Mouse (Mus musculus): ENCODE measurements around the gene Dcaf4. TPM values are rescaled to one million over a fixed set of nuclear protein-coding genes. Genes with fewer than 3 reads are reported as not detected.

The Dcaf4 gene
- polyA plus RNA-seq, 1 experiment from 2014 or later: 48.1 TPM

GRCm38 (mm10) chr12:83580283-83580682, 60.0 kb downstream of the Dcaf4 start:
- H3K4me2 ChIP-seq (replicated peaks): no peak overlapping the region
- H3K4me1 ChIP-seq: no peaks in the 10 kb centered on the region
- H3K9ac ChIP-seq: no peak overlapping the region
- H3K36me3 ChIP-seq: peaks cover 37% of the 10 kb centered on the region
- H3K27ac ChIP-seq (replicated peaks): no peak overlapping the region
- no peaks in the 10 kb centered on the region for H3K27me3 ChIP-seq
- H3K9me3 ChIP-seq (replicated peaks): no peaks in the 10 kb centered on the region
- 96% methylated on average over 3 of the region's 3 CpGs for WGBS
- ATAC-seq (ENCODE audit: insufficient number of reproducible peaks, low FRiP score, low TSS enrichment, low read depth): no peak
- no peak overlapping the region for H3K4me3 ChIP-seq (replicated peaks)

DNA sequence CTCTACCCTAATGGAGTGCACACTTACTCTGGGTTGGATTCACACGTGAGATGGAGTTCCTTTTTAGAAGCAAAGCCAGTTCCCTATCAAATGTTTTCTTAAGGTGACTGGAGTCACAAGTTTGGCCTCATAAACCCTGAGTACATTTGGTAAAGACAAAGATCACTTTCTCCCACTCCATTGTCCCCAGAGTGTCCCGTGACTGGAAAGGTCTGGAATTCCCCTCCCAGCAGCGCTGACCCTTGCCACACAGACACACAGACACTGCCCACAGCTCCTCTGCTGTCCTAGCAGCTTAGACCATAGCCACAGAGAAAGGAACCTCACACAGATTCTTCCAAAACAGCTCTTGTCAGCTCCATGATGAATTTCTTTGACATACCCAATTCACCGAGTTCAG, 61.8 kb downstream of the Dcaf4 start:
- peaks cover 32% of the 10 kb centered on the region for H3K36me3 ChIP-seq
- ATAC-seq (ENCODE audit: insufficient number of reproducible peaks, low FRiP score, low TSS enrichment, low read depth): no peak
- H3K4me3 ChIP-seq (replicated peaks): no peak overlapping the region
- 71% methylated on average over 4 of the region's 4 CpGs for WGBS
- H3K27me3 ChIP-seq: no peaks in the 10 kb centered on the region
- H3K9ac ChIP-seq: no peak overlapping the region
- no peaks in the 10 kb centered on the region for H3K9me3 ChIP-seq (replicated peaks)
- no peak overlapping the region for H3K27ac ChIP-seq (replicated peaks)
- no peak overlapping the region for H3K4me2 ChIP-seq (replicated peaks)
- H3K4me1 ChIP-seq: no peaks in the 10 kb centered on the region

- Histone ChIP-seq H3K27me3 (no peaks in the 10 kb centered on the region), H3K27ac (replicated peaks) (no peak overlapping the region), H3K9ac (no peak overlapping the region), H3K36me3 (peaks cover 34% of the 10 kb centered on the region), H3K9me3 (replicated peaks) (no peaks in the 10 kb centered on the region), H3K4me2 (replicated peaks) (no peak overlapping the region), H3K4me3 (replicated peaks) (no peak overlapping the region), H3K4me1 (no peaks in the 10 kb centered on the region)
- whole genome bisulfite sequencing: 67% methylated on average over 4 of the region's 4 CpGs
- no peak for ATAC-seq (ENCODE audit: insufficient number of reproducible peaks, low FRiP score, low TSS enrichment, low read depth)
Observed at GRCm38 (mm10) chr12:83582747-83583146, 62.5 kb downstream of the Dcaf4 start.

DNA sequence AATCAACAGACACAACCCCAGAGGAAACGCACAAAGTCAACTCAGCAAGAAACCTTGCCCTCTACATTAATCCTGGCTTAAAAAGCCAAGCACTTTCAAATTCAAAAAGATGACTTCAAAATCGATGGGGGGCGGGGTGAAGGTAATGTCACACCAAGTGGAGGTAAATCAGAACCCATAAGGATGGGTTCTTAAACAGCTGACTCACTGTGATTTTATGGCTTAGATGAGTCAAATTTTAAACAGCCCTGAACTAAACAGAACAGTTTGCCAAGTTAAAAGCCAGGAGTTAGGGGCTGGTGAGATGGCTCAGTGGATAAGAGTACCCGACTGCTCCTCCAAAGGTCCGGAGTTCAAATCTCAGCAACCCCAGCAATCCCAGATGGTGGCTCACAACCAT, 66.4 kb downstream of the Dcaf4 start:
- H3K9me3 ChIP-seq (replicated peaks): no peaks in the 10 kb centered on the region
- H3K4me1 ChIP-seq: no peaks in the 10 kb centered on the region
- no peak overlapping the region for H3K4me3 ChIP-seq (replicated peaks)
- no peaks in the 10 kb centered on the region for H3K27me3 ChIP-seq
- WGBS: 93% methylated on average over 5 of the region's 5 CpGs
- no peak overlapping the region for H3K27ac ChIP-seq (replicated peaks)
- H3K9ac ChIP-seq: no peak overlapping the region
- ATAC-seq (ENCODE audit: insufficient number of reproducible peaks, low FRiP score, low TSS enrichment, low read depth): no peak
- peaks cover 55% of the 10 kb centered on the region for H3K36me3 ChIP-seq
- no peak overlapping the region for H3K4me2 ChIP-seq (replicated peaks)

Other genes with a start within 250 kb of the Dcaf4 start
- 3.9 and 4.6 TPM in 2 replicates for gene Dpf3, start 32.8 kb upstream of the Dcaf4 start, polyA plus RNA-seq (2015; fragmentation: Nextera tagmentation; extraction: Ambion mirVana)
- 18.8 and 21.4 TPM in 2 replicates for gene Zfyve1, start 76.8 kb downstream of the Dcaf4 start, polyA plus RNA-seq (2015; fragmentation: Nextera tagmentation; extraction: Ambion mirVana)
- gene Rbm25, start 110.8 kb downstream of the Dcaf4 start, polyA plus RNA-seq (2015; fragmentation: Nextera tagmentation; extraction: Ambion mirVana): 225 and 256 TPM in 2 replicates
- 67.8 and 72.3 TPM in 2 replicates for gene Psen1, start 167.7 kb downstream of the Dcaf4 start, polyA plus RNA-seq (2015; fragmentation: Nextera tagmentation; extraction: Ambion mirVana)
- 5.2 and 5.4 TPM in 2 replicates for gene Papln, start 243.2 kb downstream of the Dcaf4 start, polyA plus RNA-seq (2015; fragmentation: Nextera tagmentation; extraction: Ambion mirVana)

Measured in embryonic facial prominence, embryonic 15.5 days (tissue).